Mouse (Mus musculus) lung, postnatal 14 days (tissue): Measurements from ENCODE around the gene Ces4a.
"Not testable (repeated sequence)": the region's sequence is repeated elsewhere in the genome, so short reads cannot be mapped to it uniquely, and the experiment has no call there.

ENCODE experiments used
- DNase-seq: peaks from one replicate; pipeline ENCODE4 v3.0.0; 2021

Ces4a gene

GRCm38 (mm10) chr8:105170381-105171115 lies 38.9 kb downstream of the Ces4a start, which contains the start of gene Cbfb:
Gene Cbfb (plus strand): TSS chr8:105170674.
- peak; percentile 98 for DNase-seq

- DNase-seq, result peak; percentile 71
Observed at GRCm38 (mm10) chr8:105171116-105172002, 39.8 kb downstream of the Ces4a start.

- no peak for DNase-seq
Observed at GRCm38 (mm10) chr8:105172003-105172362, 40.4 kb downstream of the Ces4a start.

- not testable (repeated sequence) for DNase-seq
Observed at GRCm38 (mm10) chr8:105175287-105175686, 43.7 kb downstream of the Ces4a start.

- no peak for DNase-seq
Observed at GRCm38 (mm10) chr8:105178211-105178800, 46.7 kb downstream of the Ces4a start.

- DNase-seq, result no peak
Observed at GRCm38 (mm10) chr8:105182201-105182600, 50.6 kb downstream of the Ces4a start.

- DNase-seq, result no peak
Observed at GRCm38 (mm10) chr8:105186467-105187005, 54.9 kb downstream of the Ces4a start.

- DNase-seq, result no peak
Observed at GRCm38 (mm10) chr8:105192182-105192581, 60.6 kb downstream of the Ces4a start.
